Mouse (Mus musculus): ENCODE data around the gene Tspan14.
A peak's percentile ranks its signal among the peaks of the same experiment; 100 is the strongest.

The Tspan14 gene

GRCm38 (mm10) chr14:40915838-40916237, 50.8 kb downstream of the Tspan14 start:
- no peak for DNase-seq

GRCm38 (mm10) chr14:40914701-40915100, 51.9 kb downstream of the Tspan14 start:
- DNase-seq: peak; percentile 50

GRCm38 (mm10) chr14:40913709-40914108, 52.9 kb downstream of the Tspan14 start:
- no peak for DNase-seq

GRCm38 (mm10) chr14:40911529-40911928, 55.1 kb downstream of the Tspan14 start:
- DNase-seq: no peak

GRCm38 (mm10) chr14:40908763-40909162, 57.8 kb downstream of the Tspan14 start:
- no peak for DNase-seq

GRCm38 (mm10) chr14:40906770-40907169, 59.8 kb downstream of the Tspan14 start:
- DNase-seq: no peak

- peak; percentile 43 for DNase-seq
Observed at GRCm38 (mm10) chr14:40905813-40906212, 60.8 kb downstream of the Tspan14 start.

- DNase-seq: peak; percentile 6
Observed at GRCm38 (mm10) chr14:40902307-40903055, 64.1 kb downstream of the Tspan14 start.

GRCm38 (mm10) chr14:40900267-40900666, 66.3 kb downstream of the Tspan14 start:
- DNase-seq: no peak

GRCm38 (mm10) chr14:40897916-40898315, 68.7 kb downstream of the Tspan14 start:
- no peak for DNase-seq

- DNase-seq: no peak
Observed at GRCm38 (mm10) chr14:40895681-40896080, 70.9 kb downstream of the Tspan14 start.

GRCm38 (mm10) chr14:40894576-40895247, 71.9 kb downstream of the Tspan14 start:
- DNase-seq: peak; percentile 88

GRCm38 (mm10) chr14:40893884-40894283, 72.7 kb downstream of the Tspan14 start:
- no peak for DNase-seq

GRCm38 (mm10) chr14:40893196-40893595, 73.4 kb downstream of the Tspan14 start, which contains the start of gene Sh2d4b:
Sh2d4b (minus strand) TSS chr14:40893266.
- no peak for DNase-seq

GRCm38 (mm10) chr14:40892326-40892825, 74.2 kb downstream of the Tspan14 start:
- DNase-seq: no peak

GRCm38 (mm10) chr14:40891506-40891905, 75.1 kb downstream of the Tspan14 start:
- DNase-seq: no peak

GRCm38 (mm10) chr14:40889704-40890103, 76.9 kb downstream of the Tspan14 start:
- DNase-seq: no peak

GRCm38 (mm10) chr14:40889181-40889580, 77.4 kb downstream of the Tspan14 start:
- no peak for DNase-seq

GRCm38 (mm10) chr14:40886428-40887202, 80.0 kb downstream of the Tspan14 start:
- peak; percentile 45 for DNase-seq

- DNase-seq: no peak
Observed at GRCm38 (mm10) chr14:40885752-40886151, 80.9 kb downstream of the Tspan14 start.

GRCm38 (mm10) chr14:40885225-40885624, 81.4 kb downstream of the Tspan14 start:
- no peak for DNase-seq

GRCm38 (mm10) chr14:40874565-40874964, 92.0 kb downstream of the Tspan14 start:
- DNase-seq: no peak

GRCm38 (mm10) chr14:40873961-40874360, 92.6 kb downstream of the Tspan14 start:
- DNase-seq: no peak

Data from kidney, adult 18-20 months (tissue).